Mouse (Mus musculus): ENCODE data around the gene Arl5a. TPM values are rescaled to one million over a fixed set of nuclear protein-coding genes. Genes with fewer than 3 reads are reported as not detected.
A peak's percentile ranks its signal among the peaks of the same experiment; 100 is the strongest.

The Arl5a gene
- total RNA-seq, 2 experiments from 2014 or later, result 66.7 to 68.0 TPM

DNA sequence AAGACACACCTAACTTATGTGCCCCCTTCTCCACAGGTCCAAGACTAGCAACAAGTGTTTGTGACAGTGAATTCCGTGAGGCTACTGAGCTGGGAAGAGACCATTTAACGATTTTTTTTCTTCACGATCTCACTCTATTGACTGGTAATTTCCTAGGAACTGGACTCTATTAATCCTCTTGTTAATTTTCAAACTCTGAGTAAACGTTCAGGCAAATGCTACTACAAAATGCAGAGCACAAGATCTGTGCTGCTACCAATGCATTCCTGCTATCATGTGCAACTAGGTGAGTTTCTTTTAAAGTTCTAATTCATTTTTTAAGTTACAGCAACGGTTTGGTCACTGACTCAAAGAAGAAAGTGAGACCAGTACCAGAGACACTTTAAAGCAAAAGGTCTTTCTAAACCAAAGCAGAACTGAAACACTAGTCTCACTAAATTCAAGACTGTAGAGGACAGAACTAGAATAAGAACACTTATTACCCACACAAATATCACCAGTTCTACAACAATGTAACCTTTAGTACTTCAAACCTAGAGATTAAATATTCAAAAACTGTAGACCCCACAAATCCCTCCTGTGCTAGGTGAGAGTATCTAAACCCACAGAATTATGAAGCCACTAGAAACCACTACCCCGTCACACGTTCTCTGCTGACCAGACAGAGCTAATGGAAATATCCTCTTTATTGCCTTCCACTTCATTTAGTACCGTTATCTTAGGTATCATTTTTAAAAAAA is 1.7 kb downstream of the Arl5a start:
- no peak for DNase-seq

DNA sequence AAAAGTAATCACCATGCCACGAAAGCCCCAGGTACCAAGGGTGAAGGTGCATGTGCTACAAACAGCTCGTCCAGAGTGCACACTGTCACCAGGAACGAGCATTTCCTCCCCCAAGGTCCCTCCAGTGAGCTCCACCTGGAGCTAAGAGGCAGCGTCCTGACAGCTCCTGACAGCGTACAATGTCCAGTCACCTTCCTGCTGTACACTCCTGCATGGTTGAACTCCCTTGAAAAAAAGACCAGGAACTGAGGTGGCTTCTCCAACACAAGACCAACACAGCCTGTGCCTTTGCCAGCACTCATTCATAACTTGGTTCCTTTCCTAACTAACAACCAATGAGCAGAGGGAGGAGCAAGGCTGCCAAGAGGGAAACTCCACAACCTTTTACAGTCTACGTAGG is 3.5 kb downstream of the Arl5a start:
- no peak for DNase-seq

DNA sequence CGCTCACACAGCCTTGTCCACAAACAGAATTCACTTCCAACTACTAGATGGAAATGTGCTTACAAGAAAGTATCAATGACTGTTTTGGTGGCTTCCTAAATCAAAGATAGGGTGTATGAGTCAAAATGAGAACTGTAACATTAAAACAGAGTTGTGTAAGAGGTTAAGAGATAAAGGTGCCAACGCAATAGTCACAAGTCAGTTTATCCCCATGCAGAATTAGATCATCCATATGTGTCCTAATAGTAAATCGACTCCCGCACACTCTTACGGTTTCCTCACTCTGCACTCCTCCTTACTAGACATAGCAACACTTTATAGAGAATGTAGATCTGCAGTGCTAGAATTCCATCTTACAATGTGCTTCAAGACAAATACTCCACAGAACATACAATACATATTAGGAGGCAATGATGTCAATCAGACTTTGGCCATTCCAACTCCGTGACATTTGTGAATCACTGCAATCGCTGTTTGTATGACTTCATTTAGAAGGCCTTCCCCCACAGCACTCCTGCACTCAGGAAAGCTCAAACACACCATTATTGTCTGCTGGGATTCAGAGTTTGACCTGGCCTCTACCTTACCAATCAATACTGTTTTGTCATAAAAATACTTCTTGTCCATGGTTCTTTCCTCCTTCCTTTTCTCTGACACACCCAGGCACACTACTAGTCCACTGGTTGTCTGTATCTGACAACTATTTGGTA is 4.5 kb downstream of the Arl5a start:
- DNase-seq, result no peak

DNA sequence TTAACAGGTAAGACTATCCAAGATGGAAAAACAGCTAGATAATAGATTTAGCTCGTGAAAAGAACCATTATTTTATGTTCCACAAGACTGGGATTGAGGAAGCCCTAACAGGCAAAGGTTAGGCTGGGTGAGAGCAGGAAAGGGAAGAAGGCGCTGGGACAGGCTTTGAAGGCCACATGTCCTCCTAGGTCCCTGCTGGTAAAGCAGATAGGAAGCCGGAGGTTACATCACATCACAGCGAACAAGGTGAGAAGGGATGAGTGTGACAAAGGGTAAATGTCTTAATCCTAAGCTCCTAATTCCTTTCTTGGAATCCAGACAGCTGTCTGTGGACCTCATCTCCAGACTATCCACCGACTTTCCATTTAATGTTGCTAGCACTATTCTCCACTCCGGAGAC is 5.4 kb downstream of the Arl5a start:
- DNase-seq, result no peak

DNA sequence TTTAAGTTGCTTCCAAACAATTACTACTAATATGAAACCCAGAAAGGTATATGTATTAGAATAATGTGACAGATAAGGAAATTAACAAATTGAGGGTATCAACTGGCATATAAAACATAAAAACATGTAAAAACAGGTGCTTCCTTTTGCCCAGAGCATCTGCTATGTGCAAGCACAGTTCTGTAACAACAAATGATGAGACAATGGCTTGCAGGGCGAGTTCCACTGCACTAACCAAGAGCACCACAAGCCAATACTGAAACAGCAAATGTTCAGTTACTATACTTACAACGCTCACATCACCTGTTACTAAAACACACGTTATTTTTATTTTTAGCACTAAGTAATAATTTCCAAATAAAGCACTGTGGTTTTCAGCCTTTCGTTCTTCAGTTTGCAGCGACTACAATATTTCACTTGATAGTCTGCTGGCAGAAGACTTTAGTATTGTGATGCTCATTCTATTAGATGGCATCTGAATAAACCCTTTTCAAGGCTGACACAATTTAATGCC is 12.1 kb downstream of the Arl5a start:
- DNase-seq, result no peak

DNA sequence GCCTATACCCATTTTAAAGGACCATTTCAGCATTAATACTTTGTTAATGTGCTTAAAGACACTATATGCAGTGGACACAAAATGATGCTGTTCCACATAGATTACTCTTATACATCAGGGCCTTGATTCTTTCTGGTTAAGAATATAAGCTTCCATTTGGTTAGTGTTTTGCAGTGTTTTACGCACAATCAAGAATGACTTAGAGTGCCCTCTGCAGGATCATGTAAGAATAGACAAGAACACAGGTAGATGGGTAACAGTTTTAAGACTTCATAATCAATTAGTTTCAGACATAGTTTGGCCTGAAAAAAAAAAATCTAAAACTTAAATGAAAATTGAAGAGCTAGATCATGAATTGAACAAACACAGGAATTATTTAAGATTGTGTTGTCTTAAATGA is 18.2 kb downstream of the Arl5a start:
- no peak for DNase-seq

DNA sequence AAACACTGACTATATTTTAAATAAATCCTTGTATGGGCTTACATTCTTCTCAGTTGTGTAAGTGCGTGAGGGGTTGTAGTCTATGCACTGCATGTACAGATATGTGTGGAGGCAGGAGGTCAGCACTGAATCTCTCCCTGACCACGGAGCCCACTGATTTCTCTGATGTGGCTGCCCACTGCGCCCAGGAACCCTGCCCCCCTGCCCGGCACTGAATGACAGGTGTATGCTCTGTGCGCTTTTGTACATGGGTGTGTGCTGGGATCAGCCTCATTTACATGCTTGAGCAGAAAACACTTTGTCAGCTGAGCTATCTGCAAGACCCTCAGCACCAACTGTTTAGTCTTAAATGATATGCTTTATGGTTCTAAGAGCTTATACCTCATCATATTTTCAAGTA is 19.5 kb downstream of the Arl5a start:
- no peak for DNase-seq

DNA sequence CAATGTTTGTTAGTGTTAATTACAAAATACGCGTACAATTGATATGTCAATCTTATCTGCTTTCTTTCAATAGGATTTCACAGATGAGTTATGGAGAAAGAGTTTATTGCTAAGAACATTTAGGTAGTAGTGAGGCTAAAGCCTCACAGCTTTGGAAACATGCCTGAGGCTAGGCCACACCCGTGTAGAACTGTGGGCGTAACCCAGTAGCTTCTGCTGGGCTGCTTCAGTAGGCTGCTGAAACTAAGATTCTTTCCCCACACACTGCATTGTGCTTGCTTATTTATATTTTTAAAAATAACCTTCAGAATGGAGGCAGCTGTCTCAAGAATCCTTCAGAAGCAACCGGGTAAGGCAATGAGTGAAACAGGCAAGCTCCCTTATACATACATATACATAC is 30.2 kb downstream of the Arl5a start:
- DNase-seq, result no peak

DNA sequence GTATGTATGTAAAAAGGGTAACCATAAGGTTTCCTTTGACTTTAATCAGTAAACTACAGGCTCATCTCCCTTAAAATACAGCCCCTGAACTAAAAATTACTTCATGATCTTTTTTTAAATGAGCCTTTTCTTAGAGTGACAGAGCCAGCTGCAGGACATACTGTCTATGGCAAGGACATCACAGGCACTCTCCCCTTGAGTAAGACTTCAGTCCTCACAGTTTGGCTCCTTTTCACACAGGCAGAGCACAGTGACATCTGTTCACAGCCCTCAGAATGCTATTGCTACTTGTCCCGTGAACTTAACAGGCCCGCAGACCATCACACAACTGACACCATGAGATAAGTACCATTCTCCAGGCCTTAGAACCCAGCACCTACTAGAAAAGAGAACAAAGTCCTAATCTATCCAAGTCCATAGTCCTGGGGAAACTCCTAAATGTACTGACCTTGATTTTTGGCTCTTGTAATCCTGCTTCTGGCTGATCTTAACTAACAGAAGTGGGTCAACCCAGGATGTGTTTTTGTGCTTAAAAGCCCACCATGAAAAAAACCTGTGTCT is 34.2 kb downstream of the Arl5a start:
- DNase-seq, result no peak

DNA sequence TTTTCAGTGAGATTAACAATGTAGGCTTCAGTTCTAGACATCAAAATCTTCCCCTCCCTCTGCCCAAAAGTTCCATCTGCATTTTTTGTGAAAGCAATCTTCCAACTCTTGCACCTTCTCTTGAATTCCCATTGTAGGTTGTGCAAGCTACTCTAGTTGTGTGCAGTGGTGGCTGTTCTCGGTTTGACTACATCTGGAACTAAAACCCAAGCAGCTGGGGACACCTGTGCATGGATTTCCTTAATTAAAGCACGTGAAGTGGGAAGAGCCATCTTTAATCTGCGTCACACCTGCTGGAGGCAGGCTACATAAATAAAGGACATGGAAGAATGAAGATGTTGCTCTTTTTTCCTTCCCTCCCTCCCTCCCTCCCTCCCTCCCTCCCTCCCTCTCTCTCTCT is 34.7 kb downstream of the Arl5a start:
- DNase-seq, result no peak

DNA sequence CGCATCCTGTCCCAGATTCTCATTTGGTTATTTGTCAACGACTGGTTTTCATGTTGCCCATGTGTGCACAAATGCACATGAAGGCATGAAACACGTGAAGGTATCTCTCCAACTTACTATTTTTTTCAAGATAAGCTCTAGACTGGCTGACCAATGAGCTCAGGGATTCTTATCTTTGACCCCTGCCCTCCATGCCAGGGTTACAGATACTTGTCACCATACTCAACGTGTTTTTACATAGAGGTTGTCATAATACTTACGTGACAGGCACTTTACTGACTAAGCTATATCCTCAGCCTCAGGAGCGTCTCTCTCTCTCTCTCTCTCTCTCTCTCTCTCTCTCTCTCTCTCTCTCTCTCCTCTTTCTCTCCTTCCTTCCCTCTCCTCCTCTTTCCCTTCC is 38.2 kb downstream of the Arl5a start:
- no peak for DNase-seq

DNA sequence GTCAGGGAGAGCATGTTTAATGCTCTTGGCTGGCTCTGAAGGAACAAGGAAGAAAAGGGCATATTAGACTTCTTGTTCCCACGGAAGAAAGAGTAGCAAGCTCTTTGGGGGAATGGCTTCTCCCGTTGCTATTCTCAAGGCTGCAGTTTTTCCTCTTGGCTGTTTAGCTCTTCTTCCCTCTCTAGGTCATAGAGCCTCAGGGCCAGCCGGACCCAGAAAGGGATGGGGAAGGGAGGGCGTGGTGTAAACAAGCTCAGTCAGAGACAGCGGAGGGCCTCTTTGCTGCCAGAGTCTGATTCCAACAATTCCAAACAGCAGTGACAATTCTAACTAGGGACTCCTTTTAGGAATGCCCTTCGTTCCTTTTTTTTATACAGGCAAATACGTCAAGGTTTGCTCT is 38.7 kb downstream of the Arl5a start:
- no peak for DNase-seq

DNA sequence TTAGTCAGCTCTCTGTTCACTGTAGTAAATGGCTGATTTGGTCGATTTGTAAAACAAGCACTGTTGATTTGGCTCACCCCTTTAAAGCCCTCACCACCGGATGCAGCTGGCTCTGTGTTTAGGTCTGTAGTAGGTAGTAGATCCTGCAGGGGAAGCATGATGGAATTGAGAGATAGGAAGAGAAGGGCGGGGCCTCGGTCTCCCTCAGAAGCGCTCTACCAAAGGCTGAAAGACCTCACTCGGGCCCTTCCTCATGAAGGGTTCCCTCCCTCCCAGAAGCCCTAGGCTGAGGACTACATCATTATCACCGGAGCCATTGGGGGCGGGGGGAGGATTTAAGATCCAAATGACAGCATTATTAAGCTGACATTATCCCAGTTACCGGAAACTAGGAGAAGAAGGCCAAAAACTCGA is 45.8 kb downstream of the Arl5a start:
- DNase-seq, result no peak

DNA sequence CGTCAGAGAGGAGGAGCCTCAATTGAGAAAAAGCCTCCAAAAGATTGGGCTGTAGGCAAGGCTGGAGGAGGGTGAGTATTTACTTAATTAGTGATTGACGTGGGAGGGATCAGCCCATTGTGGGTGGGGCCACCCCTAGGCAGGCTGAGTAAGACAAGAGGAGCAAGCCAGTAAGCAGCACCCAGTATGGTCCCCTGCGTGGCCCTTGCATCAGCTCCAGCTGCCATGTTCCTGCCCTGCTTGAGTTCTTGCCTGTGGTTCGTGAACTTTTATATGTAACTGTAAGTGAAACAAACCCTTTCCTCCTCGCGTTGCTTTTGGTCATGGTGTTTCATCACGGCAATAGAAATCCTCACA is 46.3 kb downstream of the Arl5a start, which contains the start of gene Neb:
Neb (minus strand) TSS at position 27 of the 357 bp plus-strand sequence.
- DNase-seq, result no peak

DNA sequence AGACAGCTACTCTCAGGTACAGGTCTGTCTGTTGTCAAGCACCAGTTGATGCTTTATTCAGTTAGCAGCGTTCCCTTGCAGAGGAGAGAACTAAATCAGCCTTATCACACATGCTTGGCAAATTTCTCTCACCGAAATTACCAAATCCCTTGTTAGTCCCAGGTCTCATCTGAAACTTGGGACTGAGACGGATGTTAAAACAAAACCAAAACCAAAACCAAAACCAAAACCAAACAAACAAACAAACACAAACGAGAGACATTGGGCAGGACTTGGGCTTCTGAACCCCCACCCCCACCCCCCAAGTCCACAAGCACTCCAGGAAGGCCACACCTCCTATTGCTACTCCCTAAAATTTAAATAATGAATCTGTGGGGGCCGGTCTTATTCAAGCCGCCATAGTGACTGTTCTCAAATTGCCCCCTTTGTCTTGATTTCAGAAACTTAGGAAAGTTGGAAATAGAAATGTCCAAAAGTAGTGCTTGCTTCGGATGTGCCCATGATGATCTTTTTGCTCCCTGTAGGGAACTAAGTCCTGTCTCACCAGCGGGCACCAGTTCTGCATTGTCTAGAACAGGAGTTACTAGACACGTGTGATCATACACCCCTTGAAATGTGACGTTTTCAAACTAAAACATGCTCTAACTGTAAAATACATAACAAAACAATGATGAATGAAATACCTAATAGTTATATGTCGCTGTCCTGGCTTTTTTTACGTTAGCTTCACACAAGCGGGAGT is 46.8 kb downstream of the Arl5a start:
- no peak for DNase-seq

DNA sequence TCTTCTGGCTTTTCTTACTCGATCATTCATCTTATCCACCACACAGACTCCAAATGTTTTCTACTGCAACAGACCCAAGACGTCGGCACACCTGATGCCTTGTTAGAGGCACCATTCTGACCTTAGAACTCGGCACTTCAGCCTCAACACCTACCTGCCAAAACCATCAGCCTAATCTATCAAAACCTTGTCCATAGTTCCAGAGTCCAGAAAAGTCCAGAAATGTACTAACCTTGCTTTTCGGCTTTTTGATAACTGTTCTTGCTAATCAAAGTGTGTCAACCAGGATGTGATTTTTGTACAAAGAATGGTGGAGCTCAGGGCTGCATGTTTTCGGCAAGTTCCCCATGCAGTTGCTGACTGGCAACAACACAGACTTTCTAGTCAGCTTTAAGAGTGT is 50.0 kb downstream of the Arl5a start:
- DNase-seq, result no peak

DNA sequence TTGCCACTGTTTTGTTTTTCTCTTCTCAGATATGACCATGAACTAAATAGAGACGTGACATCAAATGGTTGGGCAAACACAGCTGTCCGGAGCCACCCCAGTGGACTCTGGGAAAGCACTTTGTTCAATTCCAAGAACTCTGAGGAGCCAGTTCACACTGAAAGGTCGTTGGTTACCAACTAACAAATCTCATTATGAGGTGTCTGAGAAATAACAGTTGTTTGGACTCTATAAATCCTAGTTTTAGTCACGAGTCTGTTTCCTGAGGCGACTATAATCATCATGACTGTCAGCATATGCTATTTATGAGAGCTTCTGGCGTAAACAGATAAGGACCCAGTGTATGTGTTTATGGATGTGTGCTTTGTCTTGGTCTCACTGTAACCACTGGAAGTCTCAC is 52.2 kb downstream of the Arl5a start:
- DNase-seq, result no peak

DNA sequence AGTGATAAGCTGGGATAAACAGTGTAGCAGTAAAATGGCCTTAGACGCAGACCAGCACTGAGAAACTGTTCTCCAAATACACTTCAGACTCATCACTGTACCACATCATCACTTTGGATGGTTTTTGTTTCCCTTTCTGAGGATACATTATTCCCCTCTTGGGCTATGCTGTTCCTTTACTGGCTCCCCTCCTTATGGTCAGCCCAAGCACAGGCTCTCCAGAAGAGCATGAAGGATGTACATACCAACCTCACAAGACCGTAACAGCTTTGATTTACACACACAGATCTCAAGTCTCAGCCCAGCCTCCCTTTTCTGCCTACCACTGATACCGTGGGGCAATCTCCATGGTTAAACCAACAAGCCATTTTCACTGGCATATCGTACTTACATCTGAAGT is 52.6 kb downstream of the Arl5a start:
- DNase-seq, result no peak

DNA sequence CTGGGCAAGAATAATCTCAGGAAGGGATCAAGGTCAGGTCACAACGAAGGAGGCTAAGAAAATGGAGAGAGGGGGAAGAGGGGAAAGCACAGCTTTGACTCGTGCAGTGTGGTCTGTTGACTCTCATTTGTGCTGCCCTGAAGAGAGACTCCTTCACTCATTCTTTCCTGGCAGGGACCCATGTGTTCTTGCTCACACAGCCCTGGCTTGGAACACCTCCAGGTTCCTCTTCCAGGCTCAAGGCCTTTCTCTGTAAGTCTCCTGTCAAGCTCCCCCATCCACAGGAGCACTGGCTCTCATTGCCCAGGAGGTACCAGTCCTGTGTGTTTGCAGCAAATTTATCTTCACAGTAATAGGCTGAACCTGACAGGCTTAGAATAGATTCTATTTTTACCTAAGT is 53.6 kb downstream of the Arl5a start:
- no peak for DNase-seq

DNA sequence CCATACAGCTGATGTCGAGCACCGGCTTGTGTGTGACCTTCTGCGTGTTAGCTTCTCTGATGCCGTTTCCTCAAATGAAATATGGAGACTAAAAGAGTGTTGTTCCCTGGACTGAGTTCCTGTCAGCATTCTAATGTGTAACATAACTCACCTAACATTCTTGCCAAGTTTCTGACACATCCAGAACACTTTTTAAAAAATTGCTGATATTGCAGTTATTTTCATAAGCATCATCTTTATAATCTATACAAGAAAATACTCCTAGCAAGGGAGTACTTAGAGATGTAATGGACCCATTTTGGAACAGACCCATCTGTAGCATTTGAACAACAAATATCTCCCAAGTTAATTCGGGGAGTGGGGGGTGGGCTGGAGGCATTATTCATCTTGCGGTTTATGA is 55.1 kb downstream of the Arl5a start:
- no peak for DNase-seq

DNA sequence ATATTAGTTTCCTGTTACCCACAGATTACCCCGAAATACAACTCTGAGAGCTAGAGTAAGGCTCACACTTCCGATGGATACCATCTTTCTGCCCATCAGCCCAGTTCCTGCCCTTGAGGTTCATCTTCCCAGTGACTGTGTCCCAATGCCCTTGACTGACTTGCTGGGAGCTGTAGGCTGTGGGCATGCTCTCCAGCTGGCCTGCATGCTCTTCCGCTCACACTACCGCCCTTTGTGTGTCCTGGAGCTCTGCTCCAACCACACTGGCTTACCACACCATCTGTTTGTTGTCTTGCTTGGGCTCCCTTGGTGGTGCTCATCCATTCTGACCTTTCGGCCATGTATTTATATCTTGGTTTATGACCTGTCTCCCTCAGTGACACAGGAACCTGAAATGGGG is 57.0 kb downstream of the Arl5a start:
- DNase-seq, result no peak

DNA sequence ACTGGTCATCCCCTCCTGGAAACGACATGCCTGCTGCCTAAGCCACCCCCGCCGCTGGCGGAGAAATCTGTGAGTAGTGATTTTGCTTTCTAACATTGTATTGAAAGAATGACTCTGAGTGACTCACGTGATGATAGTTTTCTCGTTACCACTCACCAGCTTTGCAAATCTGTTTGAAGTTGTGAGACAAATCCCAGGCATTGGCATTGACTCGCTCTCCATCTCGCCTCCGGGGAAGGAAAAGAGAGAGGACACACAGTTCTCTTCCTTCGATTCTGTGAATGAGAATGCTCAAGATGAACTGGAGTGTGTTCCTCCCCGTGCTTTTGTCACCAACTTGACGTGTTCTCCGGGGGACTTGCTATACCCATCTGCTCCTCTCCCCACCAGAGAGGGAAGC is 57.5 kb downstream of the Arl5a start:
- peak; percentile 9 to 15 for DNase-seq

DNA sequence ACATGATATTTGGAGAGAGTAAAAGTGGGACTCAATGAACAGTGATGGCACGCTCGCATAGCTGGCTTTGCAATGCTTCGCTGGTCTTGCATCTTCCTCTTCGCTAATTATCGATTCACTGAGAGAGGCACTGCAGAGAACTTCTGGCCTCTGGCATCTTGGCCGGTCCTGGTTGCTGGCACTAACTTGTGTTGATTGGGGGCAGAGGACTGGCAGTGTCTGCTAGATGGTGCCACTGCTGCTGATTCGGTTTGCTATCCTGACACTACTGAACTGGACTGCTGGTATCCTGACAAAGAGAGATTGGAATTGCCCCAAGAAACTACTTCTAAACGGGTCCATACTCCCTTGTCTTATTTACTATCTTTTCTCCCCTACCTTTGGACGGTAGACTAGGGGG is 63.6 kb downstream of the Arl5a start:
- no peak for DNase-seq

Data from layer of hippocampus, postnatal 36 days (tissue).